Mouse (Mus musculus) liver, postnatal 0 days (tissue): ENCODE results near the gene Pxn.
A peak's percentile ranks its signal among the peaks of the same experiment; 100 is the strongest.

ENCODE experiments used
- CTCF ChIP-seq: sonication (generic); IDR thresholded peaks from 2 replicates; pipeline ENCODE4 v1.5.1; 2016; ENCODE audit warnings: antibody characterized with exemption, low read depth
- EP300 ChIP-seq: IDR thresholded peaks from 2 replicates; pipeline ENCODE4 v1.6.1; 2016; ENCODE audit warnings: antibody characterized with exemption, low read depth, mild to moderate bottlenecking

- no peak for TF ChIP-seq CTCF
- TF ChIP-seq EP300: peak; percentile 82
Observed at GRCm38 (mm10) chr5:115488841-115489698, 17.4 kb upstream of the Pxn start.
